Mouse (Mus musculus) lung, postnatal 0 days (tissue): Measurements from ENCODE around the gene Hspa12b.

ENCODE experiments used
- CTCF ChIP-seq: IDR thresholded peaks from 2 replicates; pipeline ENCODE4 v1.5.1; 2016; ENCODE audit warnings: antibody characterized with exemption, mild to moderate bottlenecking
- EP300 ChIP-seq: IDR thresholded peaks from 2 replicates; pipeline ENCODE4 v1.6.1; 2016; ENCODE audit warnings: antibody characterized with exemption, mild to moderate bottlenecking, control low read depth

DNA sequence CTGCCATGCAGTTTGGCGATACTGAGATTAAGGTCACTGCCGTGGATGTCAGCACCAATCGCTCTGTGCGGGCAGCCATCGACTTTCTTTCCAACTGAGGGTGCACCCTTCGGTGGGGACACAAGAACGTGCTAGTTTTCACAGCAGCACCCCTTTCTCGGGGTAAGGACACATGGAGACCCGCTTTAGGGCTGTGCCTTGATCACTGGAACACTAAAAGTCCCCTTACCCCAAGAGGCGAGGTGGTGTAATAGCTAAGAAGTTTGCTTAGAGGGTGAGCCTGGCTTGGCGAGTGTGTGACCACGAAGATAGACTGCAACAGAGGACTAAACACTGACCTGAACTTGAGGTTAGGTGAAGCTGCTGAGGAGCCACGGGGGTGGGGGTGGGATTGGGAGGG is 18.0 kb downstream of the Hspa12b start:
- TF ChIP-seq CTCF: no peak
- no peak for TF ChIP-seq EP300
